Mouse (Mus musculus): ENCODE results near the gene Igfbp5.
A peak's percentile ranks its signal among the peaks of the same experiment; 100 is the strongest.

The Igfbp5 gene

GRCm38 (mm10) chr1:72874287-72875211, at the start of gene Igfbp5:
Igfbp5 (minus strand) TSS chr1:72874884.
- DNase-seq, result peak; percentile 88

GRCm38 (mm10) chr1:72914815-72915214, 40.1 kb upstream of the Igfbp5 start:
- peak; percentile 80 for DNase-seq

GRCm38 (mm10) chr1:72913073-72913472, 38.4 kb upstream of the Igfbp5 start:
- peak; percentile 80 for DNase-seq

GRCm38 (mm10) chr1:72895821-72896220, 21.1 kb upstream of the Igfbp5 start:
- no peak for DNase-seq

- no peak for DNase-seq
Measured at GRCm38 (mm10) chr1:72887910-72888309, 13.2 kb upstream of the Igfbp5 start.

GRCm38 (mm10) chr1:72885819-72886169, 11.1 kb upstream of the Igfbp5 start:
- DNase-seq, result peak; percentile 71

- no peak for DNase-seq
Measured at GRCm38 (mm10) chr1:72885111-72885818, 10.6 kb upstream of the Igfbp5 start.

- no peak for DNase-seq
Measured at GRCm38 (mm10) chr1:72879319-72879634, 4.6 kb upstream of the Igfbp5 start.

- DNase-seq, result no peak
Measured at GRCm38 (mm10) chr1:72878473-72879318, 4.0 kb upstream of the Igfbp5 start.

GRCm38 (mm10) chr1:72877892-72878291, 3.2 kb upstream of the Igfbp5 start:
- DNase-seq, result peak; percentile 72

- DNase-seq, result peak; percentile 54
Measured at GRCm38 (mm10) chr1:72876111-72876510, 1.4 kb upstream of the Igfbp5 start.

- DNase-seq, result no peak
Measured at GRCm38 (mm10) chr1:72875708-72876107, 1.0 kb upstream of the Igfbp5 start.

GRCm38 (mm10) chr1:72873511-72874286, 985 bp downstream of the Igfbp5 start:
- DNase-seq, result peak; percentile 54

GRCm38 (mm10) chr1:72873078-72873477, 1.6 kb downstream of the Igfbp5 start:
- no peak for DNase-seq

- peak; percentile 79 for DNase-seq
Measured at GRCm38 (mm10) chr1:72872521-72872920, 2.2 kb downstream of the Igfbp5 start.

GRCm38 (mm10) chr1:72871697-72872411, 2.8 kb downstream of the Igfbp5 start:
- no peak for DNase-seq

GRCm38 (mm10) chr1:72871337-72871696, 3.4 kb downstream of the Igfbp5 start:
- no peak for DNase-seq

GRCm38 (mm10) chr1:72870615-72871336, 3.9 kb downstream of the Igfbp5 start:
- peak; percentile 86 for DNase-seq

GRCm38 (mm10) chr1:72869681-72870614, 4.7 kb downstream of the Igfbp5 start:
- DNase-seq, result peak; percentile 91

- no peak for DNase-seq
Measured at GRCm38 (mm10) chr1:72869275-72869674, 5.4 kb downstream of the Igfbp5 start.

Data from lung, postnatal 10 days (tissue).